Mouse (Mus musculus) forebrain, embryonic 14.5 days (tissue): Measurements from ENCODE around the gene Prkar2a. TPM values are rescaled to one million over a fixed set of nuclear protein-coding genes. Genes with fewer than 3 reads are reported as not detected.

Experiments
- ATAC-seq: fragments of 200-750 bp; cut with Nextera tagmentation; 2 replicates; pipeline ENCODE4 v1.8.0; 2017; ENCODE audit warnings: mild to moderate bottlenecking, moderate library complexity
- DNase-seq: peaks from one replicate; pipeline ENCODE4 v3.0.0-alpha.2; 2015; ENCODE audit warnings: low spot score
- H3K27ac ChIP-seq: fragments of 300-500 bp; sonication (generic); 2 replicates; pipeline ENCODE4 v1.5.1; 2014; ENCODE audit warnings: low read depth, mild to moderate bottlenecking, control low read depth, low read length, moderate library complexity
- H3K27me3 ChIP-seq: fragments of 300-500 bp; sonication (generic); replicated peaks from 2 replicates; pipeline ENCODE4 v1.6.1; 2014; ENCODE audit warnings: low read length, control low read depth, mixed read lengths; ENCODE audit not compliant: control insufficient read depth, insufficient read depth
- H3K36me3 ChIP-seq: fragments of 300-500 bp; sonication (generic); 2 replicates; pipeline ENCODE4 v1.6.1; 2014; ENCODE audit warnings: low read length, control low read depth; ENCODE audit not compliant: control insufficient read depth, insufficient read depth
- H3K4me1 ChIP-seq: fragments of 300-500 bp; sonication (generic); 2 replicates; pipeline ENCODE4 v1.6.1; 2014; ENCODE audit warnings: antibody characterized with exemption, low read length, control low read depth; ENCODE audit not compliant: control insufficient read depth, insufficient read depth
- H3K4me2 ChIP-seq: fragments of 300-500 bp; sonication (generic); 2 replicates; pipeline ENCODE4 v1.6.1; 2014; ENCODE audit warnings: mild to moderate bottlenecking, control low read depth, low read length
- H3K4me3 ChIP-seq: fragments of 300-500 bp; sonication (generic); 2 replicates; pipeline ENCODE4 v1.5.1; 2014; ENCODE audit warnings: low read depth, low read length, control low read depth
- H3K9ac ChIP-seq: fragments of 300-500 bp; sonication (generic); 2 replicates; pipeline ENCODE4 v1.6.1; 2014; ENCODE audit warnings: mild to moderate bottlenecking, low read length, control low read depth, moderate library complexity
- H3K9me3 ChIP-seq: fragments of 300-500 bp; sonication (generic); replicated peaks from 2 replicates; pipeline ENCODE4 v1.6.1; 2016; ENCODE audit warnings: low read length, control low read depth, mixed read lengths; ENCODE audit not compliant: control insufficient read depth
- WGBS: fragments of 180-500 bp; shearing (Covaris S2); extraction: QIAGEN DNeasy Blood & Tissue Kit; methylation state at CpG from one replicate; pipeline ENCODE4 v1.1.7; 2014; 5-methylcytosine and 5-hydroxymethylcytosine counted together
- microRNA-seq: library from miRNA; unstranded; fragments of <30 nt; microRNA quantifications from one replicate; pipeline ENCODE4, GENCODE M21; 2016
- polyA plus RNA-seq: library from polyadenylated mRNA; unstranded; fragments of >200 nt; fragmentation: Nextera tagmentation; extraction: Ambion mirVana; gene quantifications from 2 replicates; pipeline ENCODE4 v1.2.1, GENCODE M21; 2014

The Prkar2a gene
- polyA plus RNA-seq, 1 experiment from 2014 or later: 32.4 TPM

- H3K4me3 ChIP-seq: no peak overlapping the region
- no peak overlapping the region for H3K9ac ChIP-seq
- WGBS: 85% methylated on average over 3 of the region's 3 CpGs
- no peaks in the 10 kb centered on the region for H3K27me3 ChIP-seq
- H3K4me1 ChIP-seq: peaks cover 20% of the 10 kb centered on the region
- ATAC-seq: no peak
- no peaks in the 10 kb centered on the region for H3K9me3 ChIP-seq
- no peak for DNase-seq
- peaks cover 84% of the 10 kb centered on the region for H3K36me3 ChIP-seq
- no peak overlapping the region for H3K27ac ChIP-seq
- no peak overlapping the region for H3K4me2 ChIP-seq
Measured at GRCm38 (mm10) chr9:108799564-108799963, 110.5 kb downstream of the Prkar2a start.

Small RNAs within 50 kb of the gene (microRNA-seq; reads per million reads assigned to microRNA genes)
- not detected for gene Gm26298

Other genes starting within 250 kb of the Prkar2a start
- 45.2 and 49.6 TPM in 2 replicates for gene Ccdc71, start 228.8 kb upstream of the Prkar2a start, polyA plus RNA-seq
- gene Klhdc8b, start 227.7 kb upstream of the Prkar2a start, polyA plus RNA-seq: 47.9 and 52.6 TPM in 2 replicates
- gene Lamb2, start 209.6 kb upstream of the Prkar2a start, polyA plus RNA-seq: 12.0 and 17.2 TPM in 2 replicates
- gene Usp19, start 198.7 kb upstream of the Prkar2a start, polyA plus RNA-seq: 48.0 and 64.1 TPM in 2 replicates
- gene Qars, start 181.6 kb upstream of the Prkar2a start, polyA plus RNA-seq: 71.5 and 87.7 TPM in 2 replicates
- gene Qrich1, start 172.5 kb upstream of the Prkar2a start, polyA plus RNA-seq: 143 and 160 TPM in 2 replicates
- 125 and 136 TPM in 2 replicates for gene Impdh2, start 129.0 kb upstream of the Prkar2a start, polyA plus RNA-seq
- 82.7 and 105 TPM in 2 replicates for gene Ndufaf3, start 121.9 kb upstream of the Prkar2a start, polyA plus RNA-seq
- 188 and 190 TPM in 2 replicates for gene Dalrd3, start 119.4 kb upstream of the Prkar2a start, polyA plus RNA-seq
- 162 and 187 TPM in 2 replicates for gene Wdr6, start 110.6 kb upstream of the Prkar2a start, polyA plus RNA-seq
- 14.5 and 18.1 TPM in 2 replicates for gene P4htm, start 91.6 kb upstream of the Prkar2a start, polyA plus RNA-seq
- gene Arih2, start 39.9 kb upstream of the Prkar2a start, polyA plus RNA-seq: 37.5 and 42.4 TPM in 2 replicates
- 23.5 and 24.8 TPM in 2 replicates for gene Slc25a20, start 27.2 kb upstream of the Prkar2a start, polyA plus RNA-seq
- 217 and 221 TPM in 2 replicates for gene Ip6k2, start 94.5 kb downstream of the Prkar2a start, polyA plus RNA-seq
- gene Nckipsd, start 119.1 kb downstream of the Prkar2a start, polyA plus RNA-seq: 13.6 and 19.2 TPM in 2 replicates
- 10.7 and 17.6 TPM in 2 replicates for gene Celsr3, start 137.0 kb downstream of the Prkar2a start, polyA plus RNA-seq
- 10.6 and 14.7 TPM in 2 replicates for gene Slc26a6, start 164.0 kb downstream of the Prkar2a start, polyA plus RNA-seq
- not detected in 2 replicates for gene Tmem89, start 225.3 kb downstream of the Prkar2a start, polyA plus RNA-seq
- gene Uqcrc1, start 247.3 kb downstream of the Prkar2a start, polyA plus RNA-seq: 453 TPM in 2 replicates